Mouse (Mus musculus) MEL (cell line): ENCODE measurements around the gene Slc35e2.

Source experiments
- CTCF ChIP-seq, 3 experiments: IDR thresholded peaks in 2 of 3; conservative IDR thresholded peaks in 1 of 3; 2 replicates each; pipeline ENCODE4 v1.5.1; 2011 to 2012; ENCODE audit warnings: low read length in 3 of 3, low read depth in 2 of 3, mild to moderate bottlenecking in 2 of 3, improper control_type of control experiment in 1 of 3, inconsistent platforms in 1 of 3, mixed read lengths in 1 of 3, moderate library complexity in 1 of 3; ENCODE audit not compliant: control insufficient read depth in 1 of 3, insufficient read depth in 1 of 3, poor library complexity in 1 of 3, severe bottlenecking in 1 of 3
- EP300 ChIP-seq, 2 experiments: IDR thresholded peaks; 2 replicates each; pipeline ENCODE4 v1.6.1; 2011; ENCODE audit warnings: improper control_type of control experiment in 2 of 2, low read length in 2 of 2, low read depth in 1 of 2, mild to moderate bottlenecking in 1 of 2
- HCFC1 ChIP-seq: IDR thresholded peaks from 2 replicates; pipeline ENCODE4 v1.6.1; 2012; ENCODE audit warnings: low read depth, mild to moderate bottlenecking, inconsistent platforms, low read length, improper control_type of control experiment, moderate library complexity
- POLR2AphosphoS5 ChIP-seq: IDR thresholded peaks from 2 replicates; pipeline ENCODE4 v1.6.1; 2012; ENCODE audit warnings: low read depth, borderline replicate concordance, mild to moderate bottlenecking, inconsistent platforms, low read length, moderate library complexity, mixed read lengths
- TAL1 ChIP-seq: IDR thresholded peaks from 2 replicates; pipeline ENCODE4 v1.6.1; 2012; ENCODE audit warnings: mild to moderate bottlenecking, inconsistent platforms, low read length, moderate library complexity, mixed read lengths
- ZNF384 ChIP-seq: IDR thresholded peaks from 2 replicates; pipeline ENCODE4 v1.6.1; 2012; ENCODE audit warnings: low read depth, mild to moderate bottlenecking, inconsistent platforms, low read length, improper control_type of control experiment

GRCm38 (mm10) chr4:155601091-155601996, at the start of gene Slc35e2:
- no peak for TF ChIP-seq POLR2AphosphoS5
- peak; percentile 83 for TF ChIP-seq HCFC1
- peak in 1 of 3 experiments; percentile 6; a peak in 2 of 6 replicates for TF ChIP-seq CTCF (IDR thresholded peaks at IDR 0.05 in 2 of 3, conservative IDR thresholded peaks at IDR 0.05 in 1 of 3; ENCODE audit: control insufficient read depth in 1 of 3, insufficient read depth in 1 of 3, low read depth in 2 of 3, low read length in 3 of 3, poor library complexity in 1 of 3, severe bottlenecking in 1 of 3)
- TF ChIP-seq ZNF384: no peak
- TF ChIP-seq TAL1: no peak
- peak in 1 of 2 experiments; percentile 6; a peak in 1 of 4 replicates for TF ChIP-seq EP300 (IDR thresholded peaks at IDR 0.05; ENCODE audit: low read depth in 1 of 2, low read length in 2 of 2)
